Mouse (Mus musculus) heart, embryonic 16.5 days (tissue): Measurements from ENCODE around the gene Itga9. TPM values are rescaled to one million over a fixed set of nuclear protein-coding genes. Genes with fewer than 3 reads are reported as not detected.
A peak's percentile ranks its signal among the peaks of the same experiment; 100 is the strongest.

Experiments
- ATAC-seq: fragments of 200-750 bp; cut with Nextera tagmentation; replicated peaks from 2 replicates; pipeline ENCODE4 v1.8.0; 2017; ENCODE audit warnings: moderate number of reproducible peaks; ENCODE audit not compliant: insufficient read depth, low FRiP score; ENCODE audit errors: extremely low read depth
- H3K27ac ChIP-seq: fragments of 300-500 bp; sonication (generic); 2 replicates; pipeline ENCODE4 v1.5.1; 2014; ENCODE audit warnings: mild to moderate bottlenecking, low read length, control low read depth, moderate library complexity
- H3K27me3 ChIP-seq: fragments of 300-500 bp; sonication (generic); 2 replicates; pipeline ENCODE4 v1.6.1; 2014; ENCODE audit warnings: low read length, mixed read lengths; ENCODE audit not compliant: control insufficient read depth, insufficient read depth
- H3K36me3 ChIP-seq: fragments of 300-500 bp; sonication (generic); 2 replicates; pipeline ENCODE4 v1.6.1; 2014; ENCODE audit not compliant: control insufficient read depth, insufficient read depth
- H3K4me1 ChIP-seq: fragments of 300-500 bp; sonication (generic); 2 replicates; pipeline ENCODE4 v1.6.1; 2014; ENCODE audit warnings: low read length, mixed read lengths; ENCODE audit not compliant: control insufficient read depth, insufficient read depth
- H3K4me2 ChIP-seq: fragments of 300-500 bp; sonication (generic); 2 replicates; pipeline ENCODE4 v1.6.1; 2014; ENCODE audit warnings: low read depth, mild to moderate bottlenecking, control low read depth, low read length
- H3K4me3 ChIP-seq: fragments of 300-500 bp; sonication (generic); 2 replicates; pipeline ENCODE4 v1.5.1; 2014; ENCODE audit warnings: mild to moderate bottlenecking, control low read depth, low read length
- H3K9ac ChIP-seq: fragments of 300-500 bp; sonication (generic); 2 replicates; pipeline ENCODE4 v1.6.1; 2014; ENCODE audit warnings: low read length, control low read depth
- H3K9me3 ChIP-seq: fragments of 300-500 bp; sonication (generic); replicated peaks from 2 replicates; pipeline ENCODE4 v1.6.1; 2016; ENCODE audit warnings: low read length; ENCODE audit not compliant: control insufficient read depth
- WGBS: fragments of 180-500 bp; shearing (Covaris S2); extraction: QIAGEN DNeasy Blood & Tissue Kit; methylation state at CpG from one replicate; pipeline ENCODE4 v1.1.7; 2014; 5-methylcytosine and 5-hydroxymethylcytosine counted together
- polyA plus RNA-seq: library from polyadenylated mRNA; unstranded; fragments of >200 nt; fragmentation: Nextera tagmentation; extraction: Ambion mirVana; gene quantifications from 2 replicates; pipeline ENCODE4 v1.2.1, GENCODE M21; 2015

The Itga9 gene
- polyA plus RNA-seq, 1 experiment from 2014 or later, result 3.1 TPM

- ATAC-seq, result no peak
- no peak overlapping the region for H3K9ac ChIP-seq
- H3K9me3 ChIP-seq, result no peaks in the 10 kb centered on the region; the same call in 1 of the 2 replicates
- H3K27me3 ChIP-seq, result no peaks in the 10 kb centered on the region
- H3K4me1 ChIP-seq, result peaks cover 47% of the 10 kb centered on the region
- no peaks in the 10 kb centered on the region for H3K36me3 ChIP-seq
- WGBS, result 89% methylated on average over 6 of the region's 6 CpGs
- no peak overlapping the region for H3K4me3 ChIP-seq
- no peak overlapping the region for H3K27ac ChIP-seq
- no peak overlapping the region for H3K4me2 ChIP-seq
These were observed 121.8 kb downstream of the Itga9 start for GRCm38 (mm10) chr9:118728296-118728695.

- Histone ChIP-seq H3K27me3 (no peaks in the 10 kb centered on the region), H3K4me1 (peaks cover 48% of the 10 kb centered on the region), H3K9me3 (no peaks in the 10 kb centered on the region), H3K4me2 (no peak overlapping the region), H3K36me3 (no peaks in the 10 kb centered on the region), H3K9ac (no peak overlapping the region), H3K4me3 (no peak overlapping the region), H3K27ac (no peak overlapping the region)
- WGBS, result 59% methylated on average over 5 of the region's 5 CpGs
- ATAC-seq, result no peak
These were observed 122.5 kb downstream of the Itga9 start for GRCm38 (mm10) chr9:118728987-118729386.

GRCm38 (mm10) chr9:118730172-118730571, 123.7 kb downstream of the Itga9 start:
- Histone ChIP-seq H3K9me3 (no peaks in the 10 kb centered on the region), H3K27ac (0 out of 2 replicates have a peak overlapping the region, but pooled peaks have one; percentile 41), H3K4me1 (peaks cover 43% of the 10 kb centered on the region), H3K4me3 (no peak overlapping the region), H3K27me3 (no peaks in the 10 kb centered on the region), H3K36me3 (no peaks in the 10 kb centered on the region), H3K4me2 (no peak overlapping the region), H3K9ac (no peak overlapping the region)
- 70% methylated on average over 8 of the region's 8 CpGs for WGBS
- no peak for ATAC-seq

GRCm38 (mm10) chr9:118730871-118731390, 124.4 kb downstream of the Itga9 start:
- no peak overlapping the region for H3K9ac ChIP-seq
- ATAC-seq, result no peak
- no peaks in the 10 kb centered on the region for H3K27me3 ChIP-seq
- peak overlapping the region; percentile 90 for H3K27ac ChIP-seq
- no peak overlapping the region for H3K4me3 ChIP-seq
- no peak overlapping the region for H3K4me2 ChIP-seq
- H3K9me3 ChIP-seq, result no peaks in the 10 kb centered on the region
- H3K36me3 ChIP-seq, result no peaks in the 10 kb centered on the region
- WGBS, result 38% methylated on average over 5 of the region's 5 CpGs
- H3K4me1 ChIP-seq, result peaks cover 38% of the 10 kb centered on the region

- Histone ChIP-seq H3K4me3 (no peak overlapping the region), H3K27ac (peak overlapping the region; percentile 90), H3K4me1 (peaks cover 37% of the 10 kb centered on the region), H3K9ac (no peak overlapping the region; the same call in 1 of the 2 replicates), H3K4me2 (0 out of 2 replicates have a peak overlapping the region, but pooled peaks have one; percentile 18), H3K9me3 (no peaks in the 10 kb centered on the region), H3K36me3 (no peaks in the 10 kb centered on the region), H3K27me3 (no peaks in the 10 kb centered on the region)
- peak; percentile 57 for ATAC-seq
- 11% methylated on average over 6 of the region's 6 CpGs for WGBS
These were observed 125.2 kb downstream of the Itga9 start for GRCm38 (mm10) chr9:118731650-118732049.

- no peak overlapping the region for H3K27ac ChIP-seq
- WGBS, result 38% methylated on average over 3 of the region's 3 CpGs
- H3K4me1 ChIP-seq, result peaks cover 43% of the 10 kb centered on the region
- H3K4me3 ChIP-seq, result no peak overlapping the region
- H3K4me2 ChIP-seq, result no peak overlapping the region
- no peak overlapping the region for H3K9ac ChIP-seq
- ATAC-seq, result no peak
- no peaks in the 10 kb centered on the region for H3K9me3 ChIP-seq
- no peaks in the 10 kb centered on the region for H3K36me3 ChIP-seq
- no peaks in the 10 kb centered on the region for H3K27me3 ChIP-seq
These were observed 127.1 kb downstream of the Itga9 start for GRCm38 (mm10) chr9:118733601-118734000.

GRCm38 (mm10) chr9:118737124-118737523, 130.6 kb downstream of the Itga9 start:
- H3K4me2 ChIP-seq, result no peak overlapping the region
- WGBS, result 67% methylated on average over 2 of the region's 2 CpGs
- no peak for ATAC-seq

GRCm38 (mm10) chr9:118737601-118738137, 131.2 kb downstream of the Itga9 start:
- peaks cover 39% of the 10 kb centered on the region for H3K4me1 ChIP-seq
- no peaks in the 10 kb centered on the region for H3K27me3 ChIP-seq
- H3K4me3 ChIP-seq, result no peak overlapping the region
- H3K9me3 ChIP-seq, result no peaks in the 10 kb centered on the region
- H3K36me3 ChIP-seq, result no peaks in the 10 kb centered on the region
- H3K27ac ChIP-seq, result peak overlapping the region; percentile 63
- 0 out of 2 replicates have a peak overlapping the region, but pooled peaks have one; percentile 23 for H3K9ac ChIP-seq
- ATAC-seq, result peak; percentile 61; the same call in 1 of the 2 replicates
- 23% methylated on average over 9 of the region's 9 CpGs for WGBS
- no peak overlapping the region for H3K4me2 ChIP-seq

More at GRCm38 (mm10) chr9:118737124-118737523, 130.6 kb downstream of the Itga9 start:
- peaks cover 45% of the 10 kb centered on the region for H3K4me1 ChIP-seq
- peak overlapping the region; percentile 63 for H3K27ac ChIP-seq
- H3K9me3 ChIP-seq, result no peaks in the 10 kb centered on the region
- no peak overlapping the region for H3K9ac ChIP-seq
- H3K4me3 ChIP-seq, result no peak overlapping the region
- no peaks in the 10 kb centered on the region for H3K36me3 ChIP-seq
- H3K27me3 ChIP-seq, result no peaks in the 10 kb centered on the region

GRCm38 (mm10) chr9:118738311-118738710, 131.8 kb downstream of the Itga9 start:
- peaks cover 34% of the 10 kb centered on the region for H3K4me1 ChIP-seq
- H3K36me3 ChIP-seq, result no peaks in the 10 kb centered on the region
- H3K4me2 ChIP-seq, result no peak overlapping the region
- no peak overlapping the region for H3K9ac ChIP-seq
- no peak overlapping the region for H3K27ac ChIP-seq
- no peak for ATAC-seq
- 76% methylated on average over 5 of the region's 5 CpGs for WGBS
- H3K4me3 ChIP-seq, result no peak overlapping the region
- no peaks in the 10 kb centered on the region for H3K27me3 ChIP-seq
- no peaks in the 10 kb centered on the region for H3K9me3 ChIP-seq
